Mouse (Mus musculus): ENCODE measurements at regions not wholly inside any gene's neighbourhood (a gene's known extent, or its start where the extent isn't known, plus 50 kb on each side); places are given as distances from the start of the nearest gene placed in this dataset.
A peak's percentile ranks its signal among the peaks of the same experiment; 100 is the strongest.

DNA sequence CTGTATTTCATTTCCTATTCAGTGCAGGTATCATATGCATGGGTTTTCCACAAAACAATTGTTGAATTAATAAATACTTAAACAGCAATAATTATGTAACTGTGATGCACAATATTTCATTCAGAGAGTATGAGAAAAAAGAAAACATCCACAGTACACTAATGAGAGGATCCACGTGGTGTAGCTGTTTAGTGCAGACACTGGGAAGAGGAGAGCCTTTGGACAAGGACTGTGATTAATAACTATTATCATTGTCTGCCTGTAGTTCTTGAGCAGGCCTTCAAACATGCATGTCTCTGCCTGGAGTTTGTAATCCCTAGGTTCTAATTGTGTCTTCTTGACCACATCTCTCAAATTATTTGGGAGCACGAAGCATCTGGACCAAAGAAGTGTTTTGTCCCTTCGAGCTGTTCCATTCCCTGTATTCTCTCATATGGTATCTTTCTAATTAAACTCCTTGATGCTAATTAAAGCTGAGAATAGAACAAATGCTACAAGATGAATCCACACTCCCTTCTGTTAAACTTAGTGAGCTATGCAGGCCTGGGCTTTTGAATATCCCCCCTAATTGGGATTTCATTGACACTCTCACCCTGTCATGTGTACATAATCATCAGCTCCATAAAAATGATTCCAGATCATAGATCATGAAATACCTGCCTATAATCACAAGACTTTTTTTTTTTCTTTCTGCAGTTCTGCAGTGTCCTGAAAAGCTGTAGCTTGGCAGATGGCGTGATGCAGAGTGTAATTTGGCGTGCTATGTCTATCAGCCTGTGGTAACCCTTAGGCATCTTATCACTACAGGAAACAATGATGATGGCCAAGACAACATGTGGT, 1208.9 kb upstream of the G6pd2 start:
- DNase-seq (ENCODE audit: low spot score) (peak; percentile 5), ATAC-seq (ENCODE audit: low read depth) (peak; percentile 76; the same call in 1 of the 2 replicates)
- Histone ChIP-seq H3K27ac (replicated peaks; ENCODE audit: low read depth, low read length) (no peak overlapping the region), H3K4me3 (ENCODE audit: low read depth, low read length) (no peak overlapping the region), H3K9ac (ENCODE audit: low read depth, low read length) (no peak overlapping the region), H3K27me3 (replicated peaks; ENCODE audit: control insufficient read depth, insufficient read depth, low read length) (no peaks in the 10 kb centered on the region), H3K4me2 (ENCODE audit: low read depth, low read length) (no peak overlapping the region), H3K9me3 (ENCODE audit: control insufficient read depth, low read length) (no peaks in the 10 kb centered on the region), H3K36me3 (ENCODE audit: control insufficient read depth, insufficient read depth, low read length) (no peaks in the 10 kb centered on the region), H3K4me1 (ENCODE audit: control insufficient read depth, insufficient read depth, low read length) (no peaks in the 10 kb centered on the region)
- WGBS = 67% methylated on average over 5 of the region's 5 CpGs

DNA sequence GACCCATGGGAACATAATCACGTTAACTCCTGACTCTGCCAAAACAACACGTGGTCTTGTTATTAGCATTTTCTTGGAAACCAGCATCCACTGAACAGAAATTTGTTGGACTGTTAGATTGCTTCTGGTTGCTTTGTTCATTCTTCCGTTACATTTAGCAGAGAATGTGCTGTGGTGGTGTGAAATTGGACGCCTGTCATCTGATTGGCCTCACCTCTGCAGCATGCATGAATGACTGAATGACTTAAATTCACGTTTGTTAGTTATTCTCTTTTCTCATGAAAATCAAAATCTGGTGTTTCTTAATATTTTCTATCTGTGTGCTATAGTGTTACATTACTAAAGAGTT, 1208.3 kb upstream of the G6pd2 start:
- ATAC-seq (ENCODE audit: low read depth) = 0 out of 2 replicates have a peak, but pooled peaks have one; percentile 33
- H3K36me3 ChIP-seq (ENCODE audit: control insufficient read depth, insufficient read depth, low read length) = no peaks in the 10 kb centered on the region

DNA sequence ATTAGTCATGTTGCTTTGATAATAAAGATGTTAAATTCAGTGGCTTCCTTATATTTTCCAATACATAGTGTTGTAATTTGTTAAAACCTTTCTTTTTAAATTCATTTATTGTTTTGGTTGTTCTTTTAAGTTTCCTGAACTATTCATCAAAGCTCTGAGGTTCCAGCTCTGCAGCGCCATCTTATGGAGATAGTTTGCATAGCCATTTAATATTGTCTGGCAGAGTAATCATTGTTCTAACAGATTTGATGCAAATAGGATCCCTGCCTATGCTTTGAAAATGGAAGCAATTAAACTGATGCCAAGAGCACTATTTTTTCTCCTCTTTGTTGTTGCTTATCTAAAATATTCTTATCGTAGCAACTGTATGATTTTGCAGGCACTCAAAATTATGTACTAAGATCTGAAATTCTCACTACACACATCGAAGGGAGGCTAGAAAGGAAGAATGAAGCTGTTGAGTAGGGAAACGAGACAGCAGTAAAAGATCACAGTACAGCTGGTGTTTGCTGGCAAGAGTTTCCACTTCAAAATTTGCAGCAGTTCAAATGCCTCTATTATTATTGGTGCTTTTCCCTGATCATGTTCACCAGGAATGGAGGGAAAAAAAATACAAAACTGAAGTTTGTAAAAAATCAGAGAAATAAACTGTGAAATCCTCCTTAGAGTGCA, 1199.5 kb upstream of the G6pd2 start:
- peak; percentile 14 for DNase-seq (ENCODE audit: low spot score)
- no peak for ATAC-seq (ENCODE audit: low read depth)
- no peak overlapping the region for H3K9ac ChIP-seq (ENCODE audit: low read depth, low read length)
- no peak overlapping the region for H3K27ac ChIP-seq (replicated peaks; ENCODE audit: low read depth, low read length)
- no peak overlapping the region for H3K4me3 ChIP-seq (ENCODE audit: low read depth, low read length)
- H3K4me1 ChIP-seq (ENCODE audit: control insufficient read depth, insufficient read depth, low read length) = no peaks in the 10 kb centered on the region
- 29% methylated on average over 4 of the region's 4 CpGs for WGBS
- no peaks in the 10 kb centered on the region for H3K9me3 ChIP-seq (ENCODE audit: control insufficient read depth, low read length)
- H3K4me2 ChIP-seq (ENCODE audit: low read depth, low read length) = no peak overlapping the region
- H3K36me3 ChIP-seq (ENCODE audit: control insufficient read depth, insufficient read depth, low read length) = no peaks in the 10 kb centered on the region
- no peaks in the 10 kb centered on the region for H3K27me3 ChIP-seq (replicated peaks; ENCODE audit: control insufficient read depth, insufficient read depth, low read length)

More for the DNA sequence above, 1208.3 kb upstream of the G6pd2 start:
- 57% methylated on average over 5 of the region's 5 CpGs for WGBS
- DNase-seq (ENCODE audit: low spot score) = peak; percentile 54
- Histone ChIP-seq H3K4me1 (ENCODE audit: control insufficient read depth, insufficient read depth, low read length) (no peaks in the 10 kb centered on the region), H3K9ac (ENCODE audit: low read depth, low read length) (no peak overlapping the region), H3K27me3 (replicated peaks; ENCODE audit: control insufficient read depth, insufficient read depth, low read length) (no peaks in the 10 kb centered on the region), H3K4me3 (ENCODE audit: low read depth, low read length) (no peak overlapping the region), H3K4me2 (ENCODE audit: low read depth, low read length) (no peak overlapping the region), H3K27ac (replicated peaks; ENCODE audit: low read depth, low read length) (no peak overlapping the region), H3K9me3 (ENCODE audit: control insufficient read depth, low read length) (no peaks in the 10 kb centered on the region)

Data from embryonic facial prominence, embryonic 14.5 days (tissue).